Mouse (Mus musculus) myocyte (in vitro differentiated cells): ENCODE measurements around the gene Rcan2.

Experiments
- MAX ChIP-seq: IDR thresholded peaks from one replicate; pipeline ENCODE4 v1.6.1; 2011; ENCODE audit warnings: low read depth, mild to moderate bottlenecking, control low read depth
- MYOG ChIP-seq, 3 experiments: IDR thresholded peaks; one replicate each; pipeline ENCODE4 v1.6.1; 2011; ENCODE audit warnings: control low read depth in 2 of 3, low read depth in 2 of 3, mild to moderate bottlenecking in 2 of 3; ENCODE audit not compliant: insufficient read length in 2 of 3, control insufficient read depth in 1 of 3, insufficient read depth in 1 of 3
- POLR2A ChIP-seq: IDR thresholded peaks from one replicate; pipeline ENCODE4 v1.6.1; 2011; ENCODE audit warnings: low read depth, mild to moderate bottlenecking, control low read depth, moderate library complexity; ENCODE audit not compliant: insufficient read length
- POLR2AphosphoS2 ChIP-seq: IDR thresholded peaks from one replicate; pipeline ENCODE4 v1.6.1; 2011; ENCODE audit warnings: low read depth, control low read depth; ENCODE audit not compliant: insufficient read length

- no peak for TF ChIP-seq POLR2A
- TF ChIP-seq POLR2AphosphoS2 = no peak
- no peak for TF ChIP-seq MAX
- no peak for TF ChIP-seq MYOG (IDR thresholded peaks at IDR 0.05; ENCODE audit: control insufficient read depth in 1 of 3, insufficient read depth in 1 of 3, insufficient read length in 2 of 3, low read depth in 2 of 3)
Measured at GRCm38 (mm10) chr17:44077843-44078160, 276.7 kb downstream of the Rcan2 start.
